Mouse (Mus musculus) layer of hippocampus, adult 11-12 months (tissue): ENCODE data around the gene Gdi2.
"Not testable (repeated sequence)": the region's sequence is repeated elsewhere in the genome, so short reads cannot be mapped to it uniquely, and the experiment has no call there.

Experiments used
- DNase-seq: peaks from one replicate; pipeline ENCODE4 v3.0.0; 2022; ENCODE audit warnings: low spot score

The Gdi2 gene

GRCm38 (mm10) chr13:3537594-3538222 lies at the start of gene Gdi2:
Gdi2 (plus strand) TSS chr13:3538063.
- peak; percentile 94 for DNase-seq

GRCm38 (mm10) chr13:3495526-3495925 lies 42.3 kb upstream of the Gdi2 start:
- DNase-seq: no peak

- DNase-seq: not testable (repeated sequence)
Observed at GRCm38 (mm10) chr13:3501014-3501413, 36.8 kb upstream of the Gdi2 start.

- DNase-seq: not testable (repeated sequence)
Observed at GRCm38 (mm10) chr13:3515351-3515750, 22.5 kb upstream of the Gdi2 start.

- not testable (repeated sequence) for DNase-seq
Observed at GRCm38 (mm10) chr13:3519357-3519756, 18.5 kb upstream of the Gdi2 start.

- DNase-seq: not testable (repeated sequence)
Observed at GRCm38 (mm10) chr13:3519994-3520393, 17.9 kb upstream of the Gdi2 start.

- DNase-seq: no peak
Observed at GRCm38 (mm10) chr13:3523459-3523858, 14.4 kb upstream of the Gdi2 start.

GRCm38 (mm10) chr13:3523946-3524345 lies 13.9 kb upstream of the Gdi2 start:
- no peak for DNase-seq

- DNase-seq: no peak
Observed at GRCm38 (mm10) chr13:3525611-3526051, 12.2 kb upstream of the Gdi2 start.

- no peak for DNase-seq
Observed at GRCm38 (mm10) chr13:3526328-3526727, 11.5 kb upstream of the Gdi2 start.

GRCm38 (mm10) chr13:3530451-3530850 lies 7.4 kb upstream of the Gdi2 start:
- no peak for DNase-seq

- not testable (repeated sequence) for DNase-seq
Observed at GRCm38 (mm10) chr13:3531176-3531575, 6.7 kb upstream of the Gdi2 start.

GRCm38 (mm10) chr13:3531692-3532320 lies 6.1 kb upstream of the Gdi2 start:
- DNase-seq: no peak

GRCm38 (mm10) chr13:3532451-3532850 lies 5.4 kb upstream of the Gdi2 start:
- DNase-seq: no peak

GRCm38 (mm10) chr13:3534146-3534545 lies 3.7 kb upstream of the Gdi2 start:
- DNase-seq: no peak

- DNase-seq: peak; percentile 67
Observed at GRCm38 (mm10) chr13:3538223-3538968, 533 bp downstream of the Gdi2 start.

GRCm38 (mm10) chr13:3538969-3539562 lies 1.2 kb downstream of the Gdi2 start:
- DNase-seq: no peak

- DNase-seq: no peak
Observed at GRCm38 (mm10) chr13:3540166-3540565, 2.3 kb downstream of the Gdi2 start.

GRCm38 (mm10) chr13:3541159-3541782 lies 3.4 kb downstream of the Gdi2 start:
- no peak for DNase-seq

GRCm38 (mm10) chr13:3544077-3544874 lies 6.4 kb downstream of the Gdi2 start:
- DNase-seq: no peak

GRCm38 (mm10) chr13:3544925-3545324 lies 7.1 kb downstream of the Gdi2 start:
- DNase-seq: no peak
